Mouse (Mus musculus): Measurements from ENCODE around the gene Rpl18.

- TF ChIP-seq MAX (IDR thresholded peaks at IDR 0.05; ENCODE audit: low read depth) (no peak), TCF12 (IDR thresholded peaks at IDR 0.05; ENCODE audit: insufficient read depth, poor library complexity, severe bottlenecking) (no peak), POLR2A (IDR thresholded peaks at IDR 0.05; ENCODE audit: insufficient read length, low read depth) (no peak), USF1 (IDR thresholded peaks at IDR 0.05; ENCODE audit: low read depth) (no peak), REST (IDR thresholded peaks at IDR 0.05; ENCODE audit: insufficient read depth, insufficient read length) (no peak), E2F4 (IDR thresholded peaks at IDR 0.05; ENCODE audit: insufficient read depth) (no peak), POLR2AphosphoS2 (IDR thresholded peaks at IDR 0.05; ENCODE audit: insufficient read length, low read depth) (no peak), MYOG (IDR thresholded peaks at IDR 0.05; ENCODE audit: control insufficient read depth in 1 of 3, insufficient read depth in 1 of 3, insufficient read length in 2 of 3, low read depth in 2 of 3) (no peak)
Measured at GRCm38 (mm10) chr7:45716460-45716857, 1.2 kb downstream of the Rpl18 start.
